In genomic region chrX:36833397-36834084, GRCm38 (mm10) we compare ENCODE assay signal across 8 mouse cellular contexts. TPM values are rescaled to one million over a fixed set of nuclear protein-coding genes. Genes with fewer than 3 reads are reported as not detected.
DNase-seq lines count a peak whose midpoint lies in the region; ATAC-seq lines count a peak whose summit lies in the region.

No protein-coding gene starts in this region.

- no peaks in the 10 kb centered on the region for H3K36me3 ChIP-seq in kidney, embryonic 16.5 days (ENCODE audit: insufficient read depth, low read length)
- no peaks in the 10 kb centered on the region for H3K36me3 ChIP-seq in stomach, embryonic 14.5 days (ENCODE audit: control insufficient read depth, insufficient read depth, low read length)

- peak overlapping the region; percentile 43 for H3K4me2 ChIP-seq in kidney, embryonic 16.5 days (replicated peaks; ENCODE audit: low read depth, low read length)
- H3K4me2 ChIP-seq in stomach, embryonic 14.5 days (replicated peaks; ENCODE audit: low read depth, low read length), result 0 out of 2 replicates have a peak overlapping the region, but pooled peaks have one; percentile 23

- H3K4me1 ChIP-seq in kidney, embryonic 16.5 days (ENCODE audit: insufficient read depth, low read length), result no peaks in the 10 kb centered on the region
- no peaks in the 10 kb centered on the region for H3K4me1 ChIP-seq in stomach, embryonic 14.5 days (ENCODE audit: control insufficient read depth, insufficient read depth, low read length)

- H3K27me3 ChIP-seq in kidney, embryonic 16.5 days (ENCODE audit: insufficient read depth, low read length), result no peaks in the 10 kb centered on the region
- H3K27me3 ChIP-seq in stomach, embryonic 14.5 days (ENCODE audit: control insufficient read depth, insufficient read depth, low read length), result no peaks in the 10 kb centered on the region

- no peak overlapping the region for H3K27ac ChIP-seq in kidney, embryonic 16.5 days (ENCODE audit: low read length)
- H3K27ac ChIP-seq in stomach, embryonic 14.5 days (ENCODE audit: low read length), result no peak overlapping the region

- DNase-seq in 3T3-L1 (ENCODE audit: low read depth, low spot score) (peak; percentile 64), liver (peak; percentile 77)
- peak; percentile 55 for DNase-seq in adrenal gland, adult 2 months
- DNase-seq in embryo, embryonic 11.5 days (ENCODE audit: low read depth, low spot score), result peak; percentile 44
- DNase-seq in heart, adult 8-10 months (ENCODE audit: low spot score), result peak; percentile 51
- peak; percentile 82 for DNase-seq in naive thymus-derived CD4-positive, alpha-beta T cell, adult 2 months (ENCODE audit: low read depth)

- H3K9ac ChIP-seq in kidney, embryonic 16.5 days (replicated peaks; ENCODE audit: low read length), result 0 out of 2 replicates have a peak overlapping the region, but pooled peaks have one; percentile 4
- no peak overlapping the region for H3K9ac ChIP-seq in stomach, embryonic 14.5 days (replicated peaks; ENCODE audit: low read depth, low read length)

- 27% methylated on average over 19 of the region's 19 CpGs for WGBS in kidney, embryonic 16.5 days
- WGBS in stomach, embryonic 14.5 days, result 25% methylated on average over 19 of the region's 19 CpGs

- peak; percentile 14; the same call in 1 of the 2 replicates for ATAC-seq in kidney, embryonic 16.5 days (ENCODE audit: low FRiP score, low TSS enrichment)
- ATAC-seq in stomach, embryonic 14.5 days (ENCODE audit: insufficient number of reproducible peaks, insufficient read depth, low FRiP score, low read depth), result no peak

- peak overlapping the region; percentile 10 for H3K4me3 ChIP-seq in kidney, embryonic 16.5 days (ENCODE audit: low read length)
- no peak overlapping the region for H3K4me3 ChIP-seq in stomach, embryonic 14.5 days (ENCODE audit: low read depth, low read length)

- no peaks in the 10 kb centered on the region for H3K9me3 ChIP-seq in kidney, embryonic 16.5 days (ENCODE audit: low read length)
- H3K9me3 ChIP-seq in stomach, embryonic 14.5 days (ENCODE audit: control insufficient read depth, low read depth, low read length), result no peaks in the 10 kb centered on the region

RNA-seq across cellular contexts. Expression of gene Slc25a5, which starts 38.1 kb away (rescaled TPM):
- 100 to 1,000 TPM; 382 to 504 TPM for total RNA-seq in adrenal gland, adult 2 months (2021)
- polyA plus RNA-seq in adrenal gland, adult 2 months (2012; rRNA removed), result 261 and 313 TPM in 2 replicates
- 100 to 1,000 TPM; 320 to 424 (median 359) TPM for total RNA-seq in heart, adult 8-10 months (2022)
- 924 and 964 TPM in 2 replicates for polyA plus RNA-seq in kidney, embryonic 16.5 days (2015; fragmentation: Nextera tagmentation; extraction: Ambion mirVana)
- 560 and 599 TPM in 2 replicates for polyA plus RNA-seq in stomach, embryonic 14.5 days (2014; fragmentation: Nextera tagmentation; extraction: Ambion mirVana)

RNA-seq across cellular contexts. Expression of gene Ube2a, which starts 40.2 kb away (rescaled TPM):
- 10 to 100 TPM; 66.8 to 74.4 TPM for total RNA-seq in adrenal gland, adult 2 months (2021)
- polyA plus RNA-seq in adrenal gland, adult 2 months (2012; rRNA removed), result 33.2 and 38.6 TPM in 2 replicates
- total RNA-seq in heart, adult 8-10 months (2022), result 10 to 100 TPM; 61.7 to 72.1 (median 66.5) TPM
- polyA plus RNA-seq in kidney, embryonic 16.5 days (2015; fragmentation: Nextera tagmentation; extraction: Ambion mirVana), result 116 and 118 TPM in 2 replicates
- polyA plus RNA-seq in stomach, embryonic 14.5 days (2014; fragmentation: Nextera tagmentation; extraction: Ambion mirVana), result 113 and 121 TPM in 2 replicates

RNA-seq across cellular contexts. Expression of gene C330007P06Rik, which starts 40.4 kb away (rescaled TPM):
- total RNA-seq in adrenal gland, adult 2 months (2021), result 10 to 100 TPM; 47.8 to 56.8 TPM
- 8.8 and 10.1 TPM in 2 replicates for polyA plus RNA-seq in adrenal gland, adult 2 months (2012; rRNA removed)
- total RNA-seq in heart, adult 8-10 months (2022), result 10 to 100 TPM; 14.4 to 16.6 (median 15.4) TPM
- 29.5 and 33.9 TPM in 2 replicates for polyA plus RNA-seq in kidney, embryonic 16.5 days (2015; fragmentation: Nextera tagmentation; extraction: Ambion mirVana)
- 34.5 and 35.0 TPM in 2 replicates for polyA plus RNA-seq in stomach, embryonic 14.5 days (2014; fragmentation: Nextera tagmentation; extraction: Ambion mirVana)
